Mouse (Mus musculus) midbrain, postnatal 0 days (tissue): Measurements from ENCODE around the gene Tigd3. TPM values are rescaled to one million over a fixed set of nuclear protein-coding genes. Genes with fewer than 3 reads are reported as not detected.

ENCODE experiments used
- ATAC-seq: fragments of 200-750 bp; cut with Nextera tagmentation; 2 replicates; pipeline ENCODE4 v1.8.0; 2017; ENCODE audit warnings: moderate number of reproducible peaks, mild to moderate bottlenecking, moderate TSS enrichment, moderate library complexity; ENCODE audit not compliant: low FRiP score
- DNase-seq: peaks from one replicate; pipeline ENCODE4 v3.0.0-alpha.2; 2015; ENCODE audit warnings: low spot score
- H3K27ac ChIP-seq: fragments of 300-500 bp; sonication (generic); 2 replicates; pipeline ENCODE4 v1.5.1; 2014; ENCODE audit warnings: low read depth, mild to moderate bottlenecking, low read length, mixed read lengths
- H3K27me3 ChIP-seq: fragments of 300-500 bp; sonication (generic); 2 replicates; pipeline ENCODE4 v1.6.1; 2014; ENCODE audit warnings: low read length, control low read depth, mixed read lengths; ENCODE audit not compliant: insufficient read depth
- H3K36me3 ChIP-seq: fragments of 300-500 bp; sonication (generic); 2 replicates; pipeline ENCODE4 v1.6.1; 2014; ENCODE audit warnings: low read length, control low read depth, mixed read lengths; ENCODE audit not compliant: insufficient read depth
- H3K4me1 ChIP-seq: fragments of 300-500 bp; sonication (generic); 2 replicates; pipeline ENCODE4 v1.6.1; 2014; ENCODE audit warnings: mild to moderate bottlenecking, control low read depth, antibody characterized with exemption, low read length, mixed read lengths; ENCODE audit not compliant: insufficient read depth
- H3K4me2 ChIP-seq: fragments of 300-500 bp; sonication (generic); 2 replicates; pipeline ENCODE4 v1.6.1; 2014; ENCODE audit warnings: low read depth, mild to moderate bottlenecking, low read length, mixed read lengths; ENCODE audit not compliant: poor library complexity, severe bottlenecking
- H3K4me3 ChIP-seq: fragments of 300-500 bp; sonication (generic); 2 replicates; pipeline ENCODE4 v1.5.1; 2014; ENCODE audit warnings: low read depth, mild to moderate bottlenecking, low read length, moderate library complexity
- H3K9ac ChIP-seq: fragments of 300-500 bp; sonication (generic); replicated peaks from 2 replicates; pipeline ENCODE4 v1.6.1; 2014; ENCODE audit warnings: mild to moderate bottlenecking, low read length, moderate library complexity, mixed read lengths; ENCODE audit not compliant: poor library complexity, severe bottlenecking
- H3K9me3 ChIP-seq: fragments of 300-500 bp; sonication (generic); 2 replicates; pipeline ENCODE4 v1.6.1; 2016; ENCODE audit warnings: low read length, control low read depth
- CTCF ChIP-seq: IDR thresholded peaks from 2 replicates; pipeline ENCODE4 v1.5.1; 2016; ENCODE audit warnings: antibody characterized with exemption, mild to moderate bottlenecking
- WGBS: fragments of 180-500 bp; shearing (Covaris S2); extraction: QIAGEN DNeasy Blood & Tissue Kit; methylation state at CpG from one replicate; pipeline ENCODE4 v1.1.7; 2014; 5-methylcytosine and 5-hydroxymethylcytosine counted together
- polyA plus RNA-seq: library from polyadenylated mRNA; unstranded; fragments of >200 nt; fragmentation: Nextera tagmentation; extraction: Ambion mirVana; gene quantifications from 2 replicates; pipeline ENCODE4 v1.2.1, GENCODE M21; 2015
- total RNA-seq: library from RNA; depleted of rRNA; stranded (reverse); fragments of >200 nt; gene quantifications from 2 replicates; pipeline ENCODE4 v1.2.3, GENCODE M21; 2014

Gene Tigd3
- total and polyA plus RNA-seq, 2 experiments from 2014 or later = 9.0 to 10.6 TPM

- H3K27me3 ChIP-seq = no peaks in the 10 kb centered on the region
- TF ChIP-seq CTCF = no peak
Observed at GRCm38 (mm10) chr19:5913007-5913719, 19.2 kb upstream of the Tigd3 start, which contains the start of gene Dpf2. Dpf2 (minus strand) TSS chr19:5913010.

GRCm38 (mm10) chr19:5912103-5913006 is 18.4 kb upstream of the Tigd3 start:
- Histone ChIP-seq H3K27ac (peak overlapping the region; percentile 89), H3K36me3 (peaks cover 11% of the 10 kb centered on the region), H3K27me3 (no peaks in the 10 kb centered on the region), H3K4me1 (peaks cover 21% of the 10 kb centered on the region; the same call in 1 of the 2 replicates), H3K4me2 (peak overlapping the region; percentile 93), H3K9ac (peak overlapping the region; percentile 90), H3K9me3 (no peaks in the 10 kb centered on the region), H3K4me3 (peak overlapping the region; percentile 99)
- under 1% methylated on average over 59 of the region's 59 CpGs for WGBS
- DNase-seq = peak; percentile 100
- ATAC-seq = peak; percentile 93
- TF ChIP-seq CTCF = peak; percentile 55

More at GRCm38 (mm10) chr19:5913007-5913719, 19.2 kb upstream of the Tigd3 start, which contains the start of gene Dpf2:
- DNase-seq (no peak), ATAC-seq (peak; percentile 53)
- 24% methylated on average over 13 of the region's 13 CpGs for WGBS
- peaks cover 21% of the 10 kb centered on the region; the same call in 1 of the 2 replicates for H3K4me1 ChIP-seq
- peak within 1 kb of the TSS; percentile 90 for H3K9ac ChIP-seq
- H3K27ac ChIP-seq = peak within 1 kb of the TSS; percentile 89
- H3K36me3 ChIP-seq = peaks cover 19% of the 10 kb centered on the region
- no peaks in the 10 kb centered on the region for H3K9me3 ChIP-seq
- peak within 1 kb of the TSS; percentile 93 for H3K4me2 ChIP-seq
- H3K4me3 ChIP-seq = peak within 1 kb of the TSS; percentile 99

- no peak for TF ChIP-seq CTCF
- Histone ChIP-seq H3K27me3 (no peaks in the 10 kb centered on the region), H3K4me1 (peaks cover 21% of the 10 kb centered on the region; the same call in 1 of the 2 replicates), H3K4me2 (peak overlapping the region; percentile 93), H3K9ac (peak overlapping the region; percentile 90), H3K4me3 (peak overlapping the region; percentile 99), H3K36me3 (peaks cover 10% of the 10 kb centered on the region), H3K9me3 (no peaks in the 10 kb centered on the region), H3K27ac (peak overlapping the region; percentile 89)
- DNase-seq (no peak), ATAC-seq (no peak)
- WGBS = 3% methylated on average over 14 of the region's 14 CpGs
Observed at GRCm38 (mm10) chr19:5911430-5912102, 17.6 kb upstream of the Tigd3 start.

GRCm38 (mm10) chr19:5910221-5910620 is 16.3 kb upstream of the Tigd3 start:
- TF ChIP-seq CTCF = no peak
- H3K4me1 ChIP-seq = peaks cover 21% of the 10 kb centered on the region; the same call in 1 of the 2 replicates
- H3K9me3 ChIP-seq = no peaks in the 10 kb centered on the region
- DNase-seq (peak; percentile 57), ATAC-seq (no peak)
- peak overlapping the region; percentile 19 for H3K4me2 ChIP-seq
- WGBS = 19% methylated on average over 6 of the region's 6 CpGs
- peaks cover 22% of the 10 kb centered on the region for H3K36me3 ChIP-seq
- H3K27ac ChIP-seq = no peak overlapping the region
- H3K27me3 ChIP-seq = no peaks in the 10 kb centered on the region
- 0 out of 2 replicates have a peak overlapping the region, but pooled peaks have one; percentile 33 for H3K9ac ChIP-seq
- H3K4me3 ChIP-seq = 0 out of 2 replicates have a peak overlapping the region, but pooled peaks have one; percentile 7

- WGBS = 85% methylated on average over 3 of the region's 3 CpGs
- Histone ChIP-seq H3K4me1 (peaks cover 16% of the 10 kb centered on the region; the same call in 1 of the 2 replicates), H3K27me3 (no peaks in the 10 kb centered on the region), H3K4me3 (no peak overlapping the region), H3K4me2 (no peak overlapping the region), H3K36me3 (peaks cover 49% of the 10 kb centered on the region), H3K9ac (no peak overlapping the region), H3K27ac (no peak overlapping the region), H3K9me3 (no peaks in the 10 kb centered on the region)
- TF ChIP-seq CTCF = no peak
- ATAC-seq (no peak), DNase-seq (no peak)
Observed at GRCm38 (mm10) chr19:5907275-5907674, 13.3 kb upstream of the Tigd3 start.
